Mouse (Mus musculus) neural tube, embryonic 14.5 days (tissue): ENCODE measurements at regions not wholly inside any gene's neighbourhood (a gene's known extent, or its start where the extent isn't known, plus 50 kb on each side); places are given as distances from the start of the nearest gene placed in this dataset.
"Not testable (repeated sequence)": the region's sequence is repeated elsewhere in the genome, so short reads cannot be mapped to it uniquely, and the experiment has no call there.

Experiments used
- ATAC-seq: fragments of 200-750 bp; cut with Nextera tagmentation; 2 replicates; pipeline ENCODE4 v1.8.0; 2017; ENCODE audit warnings: low read depth, mild to moderate bottlenecking, moderate TSS enrichment, moderate library complexity
- H3K27ac ChIP-seq: fragments of 300-500 bp; sonication (generic); 2 replicates; pipeline ENCODE4 v1.5.1; 2014; ENCODE audit warnings: low read depth, mild to moderate bottlenecking, control low read depth, low read length, moderate library complexity, mixed read lengths
- H3K27me3 ChIP-seq: fragments of 300-500 bp; sonication (generic); 2 replicates; pipeline ENCODE4 v1.6.1; 2014; ENCODE audit warnings: low read length; ENCODE audit not compliant: control insufficient read depth, insufficient read depth
- H3K36me3 ChIP-seq: fragments of 300-500 bp; sonication (generic); 2 replicates; pipeline ENCODE4 v1.6.1; 2014; ENCODE audit warnings: low read length, mixed read lengths; ENCODE audit not compliant: control insufficient read depth, insufficient read depth
- H3K4me1 ChIP-seq: fragments of 300-500 bp; sonication (generic); 2 replicates; pipeline ENCODE4 v1.6.1; 2014; ENCODE audit warnings: low read length; ENCODE audit not compliant: control insufficient read depth, insufficient read depth
- H3K4me2 ChIP-seq: fragments of 300-500 bp; sonication (generic); 2 replicates; pipeline ENCODE4 v1.6.1; 2014; ENCODE audit warnings: mild to moderate bottlenecking, low read depth, low read length, control low read depth
- H3K4me3 ChIP-seq: fragments of 300-500 bp; sonication (generic); 2 replicates; pipeline ENCODE4 v1.5.1; 2014; ENCODE audit warnings: low read depth, low read length, control low read depth, mixed read lengths
- H3K9ac ChIP-seq: fragments of 300-500 bp; sonication (generic); replicated peaks from 2 replicates; pipeline ENCODE4 v1.6.1; 2014; ENCODE audit warnings: low read depth, mild to moderate bottlenecking, control low read depth, low read length, mixed read lengths
- H3K9me3 ChIP-seq: fragments of 300-500 bp; sonication (generic); 2 replicates; pipeline ENCODE4 v1.6.1; 2016; ENCODE audit warnings: low read length; ENCODE audit not compliant: control insufficient read depth
- WGBS: fragments of 180-500 bp; shearing (Covaris S2); extraction: QIAGEN DNeasy Blood & Tissue Kit; methylation state at CpG from one replicate; pipeline ENCODE4 v1.1.7; 2014; 5-methylcytosine and 5-hydroxymethylcytosine counted together

DNA sequence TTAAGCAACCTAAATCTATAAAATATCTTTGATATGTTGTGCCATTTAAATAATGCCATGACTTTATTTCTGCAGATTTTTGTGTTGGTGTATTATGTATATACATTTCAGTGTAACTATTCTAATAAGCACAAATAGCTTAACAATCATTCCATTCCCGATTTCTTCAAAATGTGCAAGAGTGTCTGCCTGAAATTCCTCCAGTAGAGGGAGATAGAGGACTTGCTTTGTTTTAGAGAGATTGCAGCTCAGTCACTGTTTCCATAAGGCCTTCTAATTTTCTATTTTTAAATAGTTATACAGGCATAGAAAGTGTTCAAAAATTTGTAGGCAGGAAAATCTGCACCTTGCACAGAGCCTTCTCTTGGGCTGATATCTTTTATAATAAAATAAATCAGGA, 322.3 kb upstream of the Tacstd2 start:
- H3K4me2 ChIP-seq, H3K9ac ChIP-seq, H3K4me1 ChIP-seq, H3K36me3 ChIP-seq, H3K4me3 ChIP-seq, H3K27me3 ChIP-seq, H3K9me3 ChIP-seq, H3K27ac ChIP-seq: not testable (repeated sequence)
- peak; percentile 56; the same call in 1 of the 2 replicates for ATAC-seq
- WGBS: 19% methylated on average over 1 of the region's 1 CpGs

DNA sequence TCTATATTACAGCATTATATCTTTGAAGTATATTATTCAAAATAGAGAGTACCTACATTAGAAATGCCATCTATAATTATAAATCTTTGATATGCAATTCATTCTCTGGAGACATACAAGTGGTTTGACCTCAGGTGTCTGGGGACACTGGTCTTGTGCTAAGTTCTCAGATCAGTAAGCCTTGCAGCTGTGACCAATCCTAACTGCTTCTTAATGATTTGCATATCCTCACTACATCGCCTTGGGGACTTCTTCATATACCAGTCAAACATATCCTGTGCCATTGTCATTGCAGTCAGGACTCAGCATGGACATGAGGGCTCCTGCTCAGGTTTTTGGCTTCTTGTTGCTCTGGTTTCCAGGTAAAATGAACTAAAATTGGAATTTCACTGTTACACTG, 303.9 kb upstream of the Tacstd2 start:
- H3K9ac ChIP-seq, H3K4me1 ChIP-seq, H3K4me2 ChIP-seq, H3K36me3 ChIP-seq, H3K27ac ChIP-seq, H3K27me3 ChIP-seq, H3K4me3 ChIP-seq, H3K9me3 ChIP-seq, ATAC-seq: not testable (repeated sequence)
- WGBS: 55% methylated on average over 1 of the region's 1 CpGs

DNA sequence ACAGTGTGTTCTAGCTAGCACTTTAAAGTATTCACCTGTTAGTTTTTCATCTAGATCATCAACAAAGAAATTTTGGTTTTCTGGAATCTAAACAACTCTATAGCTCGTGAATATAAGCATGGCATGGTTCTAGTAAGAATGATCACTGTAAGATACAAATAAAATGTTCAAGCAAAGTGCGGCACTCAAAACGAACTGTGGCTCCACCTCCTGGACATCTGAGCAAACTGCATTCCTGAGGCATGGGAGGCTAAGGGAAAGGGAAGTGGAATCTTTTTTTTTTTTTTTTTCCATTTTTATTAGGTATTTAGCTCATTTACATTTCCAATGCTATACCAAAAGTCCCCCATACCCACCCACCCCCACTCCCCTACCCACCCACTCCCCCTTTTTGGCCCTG, 276.9 kb upstream of the Tacstd2 start:
- not testable (repeated sequence) for H3K4me1 ChIP-seq, H3K9ac ChIP-seq, H3K9me3 ChIP-seq, H3K36me3 ChIP-seq, H3K4me3 ChIP-seq, H3K27me3 ChIP-seq, H3K4me2 ChIP-seq, H3K27ac ChIP-seq
- peak; percentile 41; the same call in 1 of the 2 replicates for ATAC-seq
- 16% methylated on average over 3 of the region's 3 CpGs for WGBS

DNA sequence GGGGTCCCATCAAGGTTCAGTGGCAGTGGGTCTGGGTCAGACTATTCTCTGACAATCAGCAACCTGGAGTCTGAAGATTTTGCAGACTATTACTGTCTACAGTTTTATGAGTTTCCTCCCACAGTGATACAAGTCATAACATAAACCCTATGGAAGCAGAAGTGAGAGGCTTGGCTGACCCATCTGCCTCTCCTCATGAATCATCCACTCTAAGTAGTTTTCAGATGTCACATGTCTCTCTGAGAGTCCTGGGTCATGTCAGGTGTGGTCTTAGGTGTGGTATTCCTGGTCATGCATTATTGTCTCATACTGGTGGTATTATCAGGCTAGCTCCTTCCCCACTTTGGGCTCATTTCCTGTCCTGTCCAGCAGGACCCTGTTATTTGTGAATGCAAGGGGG, 255.8 kb upstream of the Tacstd2 start:
- no peaks in the 10 kb centered on the region for H3K36me3 ChIP-seq
- ATAC-seq: no peak
- H3K9ac ChIP-seq: no peak overlapping the region

DNA sequence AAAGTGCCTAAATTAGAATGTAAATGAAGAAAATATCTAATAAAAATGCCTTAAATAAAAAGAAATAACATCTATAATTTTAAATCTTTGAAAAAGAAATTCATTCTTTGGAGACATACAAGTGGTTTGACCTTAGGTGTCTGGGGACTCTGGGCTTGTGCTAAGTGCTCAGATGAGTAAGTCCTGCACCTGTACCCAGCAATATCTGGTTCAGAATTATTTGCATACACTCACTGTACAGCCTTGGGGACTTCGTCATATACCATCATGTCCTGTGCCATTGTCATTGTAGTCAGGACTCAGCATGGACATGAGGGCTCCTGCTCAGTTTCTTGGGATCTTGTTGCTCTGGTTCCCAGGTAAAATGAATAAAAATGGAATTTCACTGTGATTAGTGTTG, 255.1 kb upstream of the Tacstd2 start:
- 98% methylated on average over 1 of the region's 1 CpGs for WGBS
- Histone ChIP-seq H3K4me2 (no peak overlapping the region), H3K4me3 (no peak overlapping the region), H3K9ac (no peak overlapping the region), H3K9me3 (no peaks in the 10 kb centered on the region), H3K27ac (no peak overlapping the region), H3K36me3 (no peaks in the 10 kb centered on the region), H3K4me1 (no peaks in the 10 kb centered on the region), H3K27me3 (no peaks in the 10 kb centered on the region)
- ATAC-seq: no peak

More for the DNA sequence above, 255.8 kb upstream of the Tacstd2 start:
- H3K27me3 ChIP-seq: no peaks in the 10 kb centered on the region
- no peaks in the 10 kb centered on the region for H3K4me1 ChIP-seq
- no peak overlapping the region for H3K4me2 ChIP-seq
- no peaks in the 10 kb centered on the region for H3K9me3 ChIP-seq
- H3K27ac ChIP-seq: no peak overlapping the region
- no peak overlapping the region for H3K4me3 ChIP-seq

DNA sequence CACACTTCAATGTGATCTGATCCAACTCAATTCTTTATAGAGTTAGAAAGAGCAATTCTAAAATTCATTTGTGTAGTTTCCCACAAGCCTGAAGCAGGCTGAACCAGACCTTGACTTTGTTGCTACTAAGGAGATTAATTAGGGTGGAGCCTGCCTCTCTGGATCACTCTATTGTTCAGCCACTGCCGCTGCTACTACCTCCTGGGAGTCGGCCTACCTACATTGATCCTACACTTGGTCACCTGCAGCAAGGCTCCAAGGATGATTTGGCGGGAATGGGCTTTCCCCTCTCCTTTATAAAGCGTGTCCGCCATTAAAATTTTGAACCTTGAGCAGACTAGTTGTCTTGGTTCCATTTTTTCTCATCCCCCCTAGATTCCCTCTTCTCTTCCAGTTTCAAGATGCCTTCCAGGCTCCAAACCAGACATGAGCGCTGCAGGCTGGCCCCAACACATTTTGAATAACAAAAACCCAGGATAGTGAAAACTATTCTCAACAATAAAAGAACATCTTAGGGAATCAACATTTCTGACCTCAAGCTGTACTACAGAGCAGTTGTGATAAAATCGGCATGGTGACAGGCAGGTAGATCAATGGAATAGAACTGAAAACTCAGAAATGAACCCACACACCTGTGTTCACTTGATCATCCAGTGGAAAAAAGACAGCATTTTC, 251.6 kb upstream of the Tacstd2 start:
- Histone ChIP-seq H3K27me3 (no peaks in the 10 kb centered on the region), H3K27ac (no peak overlapping the region), H3K9ac (no peak overlapping the region), H3K36me3 (no peaks in the 10 kb centered on the region), H3K4me1 (no peaks in the 10 kb centered on the region), H3K4me3 (no peak overlapping the region), H3K9me3 (no peaks in the 10 kb centered on the region), H3K4me2 (no peak overlapping the region)
- 80% methylated on average over 7 of the region's 7 CpGs for WGBS
- ATAC-seq: no peak

DNA sequence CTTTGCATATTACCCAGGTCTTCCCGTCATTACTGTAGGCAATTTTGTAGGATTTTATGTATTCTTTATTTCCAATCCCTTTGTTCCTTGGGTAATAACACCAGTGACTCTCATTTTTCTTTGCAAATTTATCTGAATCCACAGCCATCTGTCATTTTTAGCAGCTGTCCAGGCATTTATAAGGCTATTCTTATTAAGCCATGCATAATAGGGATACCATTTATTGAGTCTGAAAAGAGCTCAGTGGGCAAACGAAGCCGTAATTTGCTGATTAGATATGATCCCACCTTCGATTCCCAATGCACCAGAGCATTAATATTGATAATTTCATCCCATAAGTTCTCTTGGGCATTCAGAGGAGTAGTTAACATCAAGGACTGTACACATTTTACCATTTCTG, 243.3 kb upstream of the Tacstd2 start:
- no peak overlapping the region for H3K27ac ChIP-seq
- no peaks in the 10 kb centered on the region for H3K36me3 ChIP-seq
- no peak overlapping the region for H3K4me3 ChIP-seq
- H3K4me2 ChIP-seq: no peak overlapping the region
- no peaks in the 10 kb centered on the region for H3K4me1 ChIP-seq
- no peak overlapping the region for H3K9ac ChIP-seq
- no peaks in the 10 kb centered on the region for H3K9me3 ChIP-seq
- H3K27me3 ChIP-seq: no peaks in the 10 kb centered on the region
- no peak for ATAC-seq
- 56% methylated on average over 4 of the region's 4 CpGs for WGBS

DNA sequence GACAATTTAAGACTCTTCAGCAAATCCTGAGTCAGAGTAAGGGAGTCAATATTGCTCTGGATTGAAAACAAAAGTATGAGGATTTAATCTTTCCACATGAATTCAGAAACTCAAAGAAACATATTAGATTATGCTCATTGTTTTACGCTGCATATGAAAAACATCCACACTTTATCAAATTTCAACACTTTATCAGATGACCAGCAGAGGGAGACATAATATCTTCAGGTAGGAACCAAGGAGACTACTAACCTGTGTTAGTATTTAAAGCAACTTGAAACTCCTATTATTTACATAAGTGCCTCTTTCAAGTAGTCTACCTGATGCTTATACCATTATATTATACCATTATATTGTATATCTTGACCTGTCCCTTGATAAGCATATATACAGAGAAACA, 218.5 kb upstream of the Tacstd2 start:
- H3K9me3 ChIP-seq, H3K27me3 ChIP-seq, ATAC-seq, H3K4me3 ChIP-seq, H3K36me3 ChIP-seq, H3K9ac ChIP-seq, H3K4me1 ChIP-seq, H3K27ac ChIP-seq, H3K4me2 ChIP-seq: not testable (repeated sequence)
- WGBS: 81% methylated on average over 1 of the region's 1 CpGs

DNA sequence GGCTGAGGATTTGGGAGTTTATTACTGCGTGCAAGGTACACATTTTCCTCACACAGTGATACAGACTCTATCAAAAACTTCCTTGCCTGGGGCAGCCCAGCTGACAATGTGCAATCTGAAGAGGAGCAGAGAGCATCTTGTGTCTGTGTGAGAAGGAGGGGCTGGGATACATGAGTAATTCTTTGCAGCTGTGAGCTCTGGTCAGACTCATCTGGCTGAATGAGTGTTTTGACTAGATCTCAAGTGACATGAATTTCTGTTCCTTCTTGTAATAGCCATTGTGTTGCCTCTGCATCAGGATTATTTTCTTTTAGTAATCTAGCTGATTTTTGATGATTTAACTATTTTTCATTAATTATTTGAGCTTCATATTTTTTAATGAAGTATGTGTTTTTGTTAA, 190.0 kb upstream of the Tacstd2 start:
- ATAC-seq: no peak
- WGBS: 76% methylated on average over 1 of the region's 1 CpGs
- Histone ChIP-seq H3K4me2 (no peak overlapping the region), H3K9me3 (no peaks in the 10 kb centered on the region), H3K27ac (no peak overlapping the region), H3K27me3 (no peaks in the 10 kb centered on the region), H3K9ac (no peak overlapping the region), H3K4me1 (no peaks in the 10 kb centered on the region), H3K36me3 (no peaks in the 10 kb centered on the region), H3K4me3 (no peak overlapping the region)
